Mouse (Mus musculus): ENCODE results near the gene Tmem106c. TPM values are rescaled to one million over a fixed set of nuclear protein-coding genes. Genes with fewer than 3 reads are reported as not detected.

Tmem106c gene
- total RNA-seq, 2 experiments from 2014 or later, result 23.4 to 25.5 TPM

- no peak for DNase-seq (ENCODE audit: low spot score in 2 of 2)
- intact Hi-C loops (cut with DNase I), result no loop called here
These were observed 28.2 kb downstream of the Tmem106c start for GRCm38 (mm10) chr15:97992027-97992711.

GRCm38 (mm10) chr15:97992712-97993286 is 28.8 kb downstream of the Tmem106c start:
- peak; percentile 45 to 66 for DNase-seq (ENCODE audit: low spot score in 2 of 2)
- intact Hi-C loops (cut with DNase I), result no loop called here

- intact Hi-C loops (cut with DNase I), result no loop called here
- no peak for DNase-seq (ENCODE audit: low spot score in 2 of 2)
These were observed 32.8 kb downstream of the Tmem106c start for GRCm38 (mm10) chr15:97996716-97997256.

- no peak for DNase-seq (ENCODE audit: low spot score in 2 of 2)
- intact Hi-C loops (cut with DNase I), result no loop called here
These were observed 35.5 kb downstream of the Tmem106c start for GRCm38 (mm10) chr15:97999546-97999945.

- DNase-seq (ENCODE audit: low spot score in 2 of 2), result no peak
- intact Hi-C loops (cut with DNase I), result no loop called here
These were observed 36.0 kb downstream of the Tmem106c start for GRCm38 (mm10) chr15:97999991-98000390.

- intact Hi-C loops (cut with DNase I), result no loop called here
- no peak for DNase-seq (ENCODE audit: low spot score in 2 of 2)
These were observed 37.5 kb downstream of the Tmem106c start for GRCm38 (mm10) chr15:98001321-98002112.

GRCm38 (mm10) chr15:98002113-98002990 is 38.4 kb downstream of the Tmem106c start:
- DNase-seq (ENCODE audit: low spot score in 2 of 2), result no peak
- intact Hi-C loops (cut with DNase I), result no loop called here

- no peak for DNase-seq (ENCODE audit: low spot score in 2 of 2)
- intact Hi-C loops (cut with DNase I), result no loop called here
These were observed 39.2 kb downstream of the Tmem106c start for GRCm38 (mm10) chr15:98002991-98003821.

- intact Hi-C loops (cut with DNase I), result no loop called here
- no peak for DNase-seq (ENCODE audit: low spot score in 2 of 2)
These were observed 40.1 kb downstream of the Tmem106c start, which contains the start of gene Col2a1 for GRCm38 (mm10) chr15:98003822-98004739. Col2a1 (minus strand) TSS chr15:98004695.

- DNase-seq (ENCODE audit: low spot score in 2 of 2), result no peak
- intact Hi-C loops (cut with DNase I), result no loop called here
These were observed 40.8 kb downstream of the Tmem106c start for GRCm38 (mm10) chr15:98004740-98005159.

GRCm38 (mm10) chr15:98005181-98005580 is 41.2 kb downstream of the Tmem106c start:
- intact Hi-C loops (cut with DNase I), result no loop called here
- no peak for DNase-seq (ENCODE audit: low spot score in 2 of 2)

- intact Hi-C loops (cut with DNase I), result no loop called here
- no peak for DNase-seq (ENCODE audit: low spot score in 2 of 2)
These were observed 48.8 kb downstream of the Tmem106c start for GRCm38 (mm10) chr15:98012810-98013209.

GRCm38 (mm10) chr15:98017925-98018324 is 53.9 kb downstream of the Tmem106c start:
- DNase-seq (ENCODE audit: low spot score in 2 of 2), result no peak
- intact Hi-C loops (cut with DNase I), result no loop called here

- intact Hi-C loops (cut with DNase I), result no loop called here
These were observed 55.0 kb downstream of the Tmem106c start for GRCm38 (mm10) chr15:98019047-98019446.

More at GRCm38 (mm10) chr15:98019047-98019446, 55.0 kb downstream of the Tmem106c start:
- no peak for DNase-seq (ENCODE audit: low spot score in 2 of 2)
